Mouse (Mus musculus): ENCODE measurements around the gene Fyb2.

Gene Fyb2

GRCm38 (mm10) chr4:104987631-104988030 lies 74.4 kb downstream of the Fyb2 start:
- peaks cover 4% of the 10 kb centered on the region; the same call in 1 of the 2 replicates for H3K9me3 ChIP-seq (ENCODE audit: low read length)
- H3K4me1 ChIP-seq (replicated peaks; ENCODE audit: low read depth, low read length) = 0 out of 2 replicates have a peak, but pooled peaks cover 2% of the 10 kb centered on the region
- TF ChIP-seq CTCF (conservative IDR thresholded peaks at IDR 0.05; ENCODE audit: low read length) (no peak), NANOG (IDR thresholded peaks at IDR 0.05; ENCODE audit: borderline replicate concordance, low read length) (no peak)
- no peak overlapping the region for H3K4me3 ChIP-seq (replicated peaks; ENCODE audit: low read length)
- no peaks in the 10 kb centered on the region for H3K36me3 ChIP-seq (ENCODE audit: insufficient read depth, low read length)
- H3K27me3 ChIP-seq (ENCODE audit: insufficient read depth, low read length) = no peaks in the 10 kb centered on the region

- Histone ChIP-seq H3K36me3 (ENCODE audit: insufficient read depth, low read length) (no peaks in the 10 kb centered on the region), H3K27me3 (ENCODE audit: insufficient read depth, low read length) (no peaks in the 10 kb centered on the region), H3K9me3 (ENCODE audit: low read length) (peaks cover 4% of the 10 kb centered on the region; the same call in 1 of the 2 replicates), H3K4me1 (replicated peaks; ENCODE audit: low read depth, low read length) (0 out of 2 replicates have a peak, but pooled peaks cover 3% of the 10 kb centered on the region), H3K4me3 (replicated peaks; ENCODE audit: low read length) (no peak overlapping the region)
- TF ChIP-seq NANOG (IDR thresholded peaks at IDR 0.05; ENCODE audit: borderline replicate concordance, low read length) = no peak
- TF ChIP-seq CTCF (conservative IDR thresholded peaks at IDR 0.05; ENCODE audit: low read length) = no peak
- TF ChIP-seq POU5F1 (IDR thresholded peaks at IDR 0.05; ENCODE audit: borderline replicate concordance, low read length) = no peak
These were observed 74.8 kb downstream of the Fyb2 start for GRCm38 (mm10) chr4:104988102-104988501.

GRCm38 (mm10) chr4:104988709-104989108 lies 75.5 kb downstream of the Fyb2 start:
- H3K27me3 ChIP-seq (ENCODE audit: insufficient read depth, low read length) = no peaks in the 10 kb centered on the region
- TF ChIP-seq NANOG (IDR thresholded peaks at IDR 0.05; ENCODE audit: borderline replicate concordance, low read length) (no peak), CTCF (conservative IDR thresholded peaks at IDR 0.05; ENCODE audit: low read length) (no peak), POU5F1 (IDR thresholded peaks at IDR 0.05; ENCODE audit: borderline replicate concordance, low read length) (no peak)
- peaks cover 4% of the 10 kb centered on the region; the same call in 1 of the 2 replicates for H3K9me3 ChIP-seq (ENCODE audit: low read length)
- no peaks in the 10 kb centered on the region for H3K36me3 ChIP-seq (ENCODE audit: insufficient read depth, low read length)
- 0 out of 2 replicates have a peak, but pooled peaks cover 3% of the 10 kb centered on the region for H3K4me1 ChIP-seq (replicated peaks; ENCODE audit: low read depth, low read length)
- no peak overlapping the region for H3K4me3 ChIP-seq (replicated peaks; ENCODE audit: low read length)

- Histone ChIP-seq H3K9me3 (ENCODE audit: low read length) (peaks cover 4% of the 10 kb centered on the region; the same call in 1 of the 2 replicates), H3K4me1 (replicated peaks; ENCODE audit: low read depth, low read length) (0 out of 2 replicates have a peak, but pooled peaks cover 3% of the 10 kb centered on the region), H3K4me3 (replicated peaks; ENCODE audit: low read length) (no peak overlapping the region), H3K36me3 (ENCODE audit: insufficient read depth, low read length) (no peaks in the 10 kb centered on the region), H3K27me3 (ENCODE audit: insufficient read depth, low read length) (no peaks in the 10 kb centered on the region)
- TF ChIP-seq NANOG (IDR thresholded peaks at IDR 0.05; ENCODE audit: borderline replicate concordance, low read length) (no peak), POU5F1 (IDR thresholded peaks at IDR 0.05; ENCODE audit: borderline replicate concordance, low read length) (no peak), CTCF (conservative IDR thresholded peaks at IDR 0.05; ENCODE audit: low read length) (no peak)
These were observed 76.8 kb downstream of the Fyb2 start for GRCm38 (mm10) chr4:104990016-104990415.

- Histone ChIP-seq H3K4me1 (replicated peaks; ENCODE audit: low read depth, low read length) (0 out of 2 replicates have a peak, but pooled peaks cover 3% of the 10 kb centered on the region), H3K9me3 (ENCODE audit: low read length) (peaks cover 4% of the 10 kb centered on the region; the same call in 1 of the 2 replicates), H3K27me3 (ENCODE audit: insufficient read depth, low read length) (no peaks in the 10 kb centered on the region), H3K4me3 (replicated peaks; ENCODE audit: low read length) (no peak overlapping the region), H3K36me3 (ENCODE audit: insufficient read depth, low read length) (no peaks in the 10 kb centered on the region)
- TF ChIP-seq POU5F1 (IDR thresholded peaks at IDR 0.05; ENCODE audit: borderline replicate concordance, low read length) (no peak), CTCF (conservative IDR thresholded peaks at IDR 0.05; ENCODE audit: low read length) (no peak), NANOG (IDR thresholded peaks at IDR 0.05; ENCODE audit: borderline replicate concordance, low read length) (no peak)
These were observed 77.4 kb downstream of the Fyb2 start for GRCm38 (mm10) chr4:104990686-104991085.

- no peaks in the 10 kb centered on the region for H3K36me3 ChIP-seq (ENCODE audit: insufficient read depth, low read length)
- 0 out of 2 replicates have a peak, but pooled peaks cover 3% of the 10 kb centered on the region for H3K4me1 ChIP-seq (replicated peaks; ENCODE audit: low read depth, low read length)
- peaks cover 4% of the 10 kb centered on the region; the same call in 1 of the 2 replicates for H3K9me3 ChIP-seq (ENCODE audit: low read length)
- TF ChIP-seq NANOG (IDR thresholded peaks at IDR 0.05; ENCODE audit: borderline replicate concordance, low read length) (no peak), CTCF (conservative IDR thresholded peaks at IDR 0.05; ENCODE audit: low read length) (no peak), POU5F1 (IDR thresholded peaks at IDR 0.05; ENCODE audit: borderline replicate concordance, low read length) (no peak)
- no peak overlapping the region for H3K4me3 ChIP-seq (replicated peaks; ENCODE audit: low read length)
- no peaks in the 10 kb centered on the region for H3K27me3 ChIP-seq (ENCODE audit: insufficient read depth, low read length)
These were observed 79.0 kb downstream of the Fyb2 start for GRCm38 (mm10) chr4:104992271-104992670.

GRCm38 (mm10) chr4:104993140-104993874 lies 80.1 kb downstream of the Fyb2 start:
- 0 out of 2 replicates have a peak, but pooled peaks cover 3% of the 10 kb centered on the region for H3K4me1 ChIP-seq (replicated peaks; ENCODE audit: low read depth, low read length)
- TF ChIP-seq CTCF (conservative IDR thresholded peaks at IDR 0.05; ENCODE audit: low read length) (no peak), NANOG (IDR thresholded peaks at IDR 0.05; ENCODE audit: borderline replicate concordance, low read length) (no peak), POU5F1 (IDR thresholded peaks at IDR 0.05; ENCODE audit: borderline replicate concordance, low read length) (no peak)
- no peaks in the 10 kb centered on the region for H3K27me3 ChIP-seq (ENCODE audit: insufficient read depth, low read length)
- H3K36me3 ChIP-seq (ENCODE audit: insufficient read depth, low read length) = no peaks in the 10 kb centered on the region
- H3K4me3 ChIP-seq (replicated peaks; ENCODE audit: low read length) = no peak overlapping the region
- peaks cover 4% of the 10 kb centered on the region; the same call in 1 of the 2 replicates for H3K9me3 ChIP-seq (ENCODE audit: low read length)

- Histone ChIP-seq H3K9me3 (ENCODE audit: low read length) (no peaks in the 10 kb centered on the region), H3K4me3 (replicated peaks; ENCODE audit: low read length) (no peak overlapping the region), H3K4me1 (replicated peaks; ENCODE audit: low read depth, low read length) (no peaks in the 10 kb centered on the region), H3K36me3 (ENCODE audit: insufficient read depth, low read length) (no peaks in the 10 kb centered on the region), H3K27me3 (ENCODE audit: insufficient read depth, low read length) (no peaks in the 10 kb centered on the region)
- TF ChIP-seq NANOG (IDR thresholded peaks at IDR 0.05; ENCODE audit: borderline replicate concordance, low read length) (no peak), POU5F1 (IDR thresholded peaks at IDR 0.05; ENCODE audit: borderline replicate concordance, low read length) (no peak), CTCF (conservative IDR thresholded peaks at IDR 0.05; ENCODE audit: low read length) (no peak)
These were observed 86.4 kb downstream of the Fyb2 start for GRCm38 (mm10) chr4:104999702-105000101.

All from E14TG2a.4 (cell line).